Mouse (Mus musculus) heart, embryonic 16.5 days (tissue): ENCODE measurements around the gene Foxp1. TPM values are rescaled to one million over a fixed set of nuclear protein-coding genes. Genes with fewer than 3 reads are reported as not detected.

Experiments
- ATAC-seq: fragments of 200-750 bp; cut with Nextera tagmentation; replicated peaks from 2 replicates; pipeline ENCODE4 v1.8.0; 2017; ENCODE audit warnings: moderate number of reproducible peaks; ENCODE audit not compliant: insufficient read depth, low FRiP score; ENCODE audit errors: extremely low read depth
- H3K27ac ChIP-seq: fragments of 300-500 bp; sonication (generic); 2 replicates; pipeline ENCODE4 v1.5.1; 2014; ENCODE audit warnings: mild to moderate bottlenecking, low read length, control low read depth, moderate library complexity
- H3K27me3 ChIP-seq: fragments of 300-500 bp; sonication (generic); 2 replicates; pipeline ENCODE4 v1.6.1; 2014; ENCODE audit warnings: low read length, mixed read lengths; ENCODE audit not compliant: control insufficient read depth, insufficient read depth
- H3K36me3 ChIP-seq: fragments of 300-500 bp; sonication (generic); 2 replicates; pipeline ENCODE4 v1.6.1; 2014; ENCODE audit not compliant: control insufficient read depth, insufficient read depth
- H3K4me1 ChIP-seq: fragments of 300-500 bp; sonication (generic); 2 replicates; pipeline ENCODE4 v1.6.1; 2014; ENCODE audit warnings: low read length, mixed read lengths; ENCODE audit not compliant: control insufficient read depth, insufficient read depth
- H3K4me2 ChIP-seq: fragments of 300-500 bp; sonication (generic); 2 replicates; pipeline ENCODE4 v1.6.1; 2014; ENCODE audit warnings: low read depth, mild to moderate bottlenecking, control low read depth, low read length
- H3K4me3 ChIP-seq: fragments of 300-500 bp; sonication (generic); 2 replicates; pipeline ENCODE4 v1.5.1; 2014; ENCODE audit warnings: mild to moderate bottlenecking, control low read depth, low read length
- H3K9ac ChIP-seq: fragments of 300-500 bp; sonication (generic); 2 replicates; pipeline ENCODE4 v1.6.1; 2014; ENCODE audit warnings: low read length, control low read depth
- H3K9me3 ChIP-seq: fragments of 300-500 bp; sonication (generic); replicated peaks from 2 replicates; pipeline ENCODE4 v1.6.1; 2016; ENCODE audit warnings: low read length; ENCODE audit not compliant: control insufficient read depth
- WGBS: fragments of 180-500 bp; shearing (Covaris S2); extraction: QIAGEN DNeasy Blood & Tissue Kit; methylation state at CpG from one replicate; pipeline ENCODE4 v1.1.7; 2014; 5-methylcytosine and 5-hydroxymethylcytosine counted together
- polyA plus RNA-seq: library from polyadenylated mRNA; unstranded; fragments of >200 nt; fragmentation: Nextera tagmentation; extraction: Ambion mirVana; gene quantifications from 2 replicates; pipeline ENCODE4 v1.2.1, GENCODE M21; 2015

Gene Foxp1
- polyA plus RNA-seq, 1 experiment from 2014 or later: 59.0 TPM

GRCm38 (mm10) chr6:99079041-99079835, 443.3 kb downstream of the Foxp1 start:
- ATAC-seq: no peak
- no peak overlapping the region for H3K9ac ChIP-seq
- H3K27ac ChIP-seq: no peak overlapping the region
- peaks cover 16% of the 10 kb centered on the region for H3K4me1 ChIP-seq
- H3K27me3 ChIP-seq: no peaks in the 10 kb centered on the region
- H3K36me3 ChIP-seq: peaks cover 18% of the 10 kb centered on the region
- no peak overlapping the region for H3K4me2 ChIP-seq
- WGBS: 67% methylated on average over 10 of the region's 10 CpGs
- H3K4me3 ChIP-seq: no peak overlapping the region
- peaks cover 6% of the 10 kb centered on the region for H3K9me3 ChIP-seq

GRCm38 (mm10) chr6:99078089-99078488, 444.4 kb downstream of the Foxp1 start:
- H3K36me3 ChIP-seq: peaks cover 17% of the 10 kb centered on the region
- 82% methylated on average over 4 of the region's 4 CpGs for WGBS
- H3K4me1 ChIP-seq: peaks cover 14% of the 10 kb centered on the region
- H3K27ac ChIP-seq: no peak overlapping the region
- H3K9me3 ChIP-seq: peaks cover 6% of the 10 kb centered on the region
- no peak overlapping the region for H3K4me2 ChIP-seq
- no peaks in the 10 kb centered on the region for H3K27me3 ChIP-seq
- no peak overlapping the region for H3K4me3 ChIP-seq
- H3K9ac ChIP-seq: no peak overlapping the region
- no peak for ATAC-seq

- Histone ChIP-seq H3K9me3 (peaks cover 6% of the 10 kb centered on the region), H3K4me2 (no peak overlapping the region)
- ATAC-seq: no peak
These were observed 448.9 kb downstream of the Foxp1 start for GRCm38 (mm10) chr6:99073303-99074271.

DNA sequence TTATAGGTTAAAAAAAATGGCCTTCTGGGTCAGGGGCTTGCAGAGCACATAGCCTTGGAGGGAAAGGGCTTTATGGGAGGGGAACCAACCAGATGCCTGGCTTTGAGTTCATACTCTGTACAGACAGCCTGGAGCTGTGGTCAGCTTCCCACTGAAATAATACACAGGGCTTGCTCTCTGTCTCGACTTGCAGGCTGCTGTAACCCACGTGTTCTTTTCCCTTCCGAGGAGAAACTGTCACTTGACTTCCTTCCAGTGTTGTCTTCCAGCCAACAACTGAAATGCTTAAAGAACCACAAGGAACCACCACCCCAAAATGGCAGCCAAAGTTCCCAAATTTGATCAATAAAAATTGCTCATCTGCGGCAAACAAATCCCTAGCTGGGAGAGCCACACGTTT, 451.8 kb downstream of the Foxp1 start:
- no peak for ATAC-seq
- WGBS: 56% methylated on average over 5 of the region's 5 CpGs

More at GRCm38 (mm10) chr6:99073303-99074271, 448.9 kb downstream of the Foxp1 start:
- no peaks in the 10 kb centered on the region for H3K4me1 ChIP-seq
- H3K27me3 ChIP-seq: no peaks in the 10 kb centered on the region
- no peak overlapping the region for H3K27ac ChIP-seq
- H3K4me3 ChIP-seq: no peak overlapping the region
- H3K36me3 ChIP-seq: peaks cover 28% of the 10 kb centered on the region
- WGBS: 93% methylated on average over 9 of the region's 9 CpGs
- H3K9ac ChIP-seq: no peak overlapping the region

DNA sequence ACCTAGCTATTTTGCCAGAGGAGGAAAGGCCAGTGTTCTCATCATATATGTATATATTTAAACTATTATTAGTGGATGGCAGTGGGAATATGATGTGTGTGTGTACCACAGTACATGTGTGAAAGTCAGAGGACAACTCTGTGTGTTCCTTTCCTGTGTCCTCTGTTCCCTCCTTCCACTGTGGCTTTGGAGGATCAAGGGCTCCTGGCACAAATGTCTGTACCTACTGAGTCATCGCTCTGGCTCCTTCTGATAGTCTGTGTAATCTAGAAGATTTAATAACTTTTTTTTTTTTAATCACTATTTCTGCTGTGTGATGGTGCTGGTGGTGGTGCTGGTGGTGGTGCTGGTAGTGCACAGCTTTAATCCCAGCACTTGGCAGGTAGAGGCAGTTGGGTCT, 452.8 kb downstream of the Foxp1 start:
- no peak overlapping the region for H3K4me3 ChIP-seq
- no peaks in the 10 kb centered on the region for H3K27me3 ChIP-seq
- WGBS: 97% methylated on average over 1 of the region's 1 CpGs
- peaks cover 16% of the 10 kb centered on the region for H3K36me3 ChIP-seq
- H3K27ac ChIP-seq: no peak overlapping the region
- H3K9ac ChIP-seq: no peak overlapping the region
- no peak overlapping the region for H3K4me2 ChIP-seq
- peaks cover 16% of the 10 kb centered on the region for H3K4me1 ChIP-seq
- ATAC-seq: no peak
- H3K9me3 ChIP-seq: peaks cover under 1% of the 10 kb centered on the region; the same call in 1 of the 2 replicates

More for the DNA sequence above, 451.8 kb downstream of the Foxp1 start:
- no peaks in the 10 kb centered on the region for H3K27me3 ChIP-seq
- H3K4me1 ChIP-seq: peaks cover 9% of the 10 kb centered on the region
- no peak overlapping the region for H3K27ac ChIP-seq
- peaks cover 6% of the 10 kb centered on the region for H3K9me3 ChIP-seq
- no peak overlapping the region for H3K4me2 ChIP-seq
- no peak overlapping the region for H3K9ac ChIP-seq
- peaks cover 26% of the 10 kb centered on the region for H3K36me3 ChIP-seq
- no peak overlapping the region for H3K4me3 ChIP-seq

DNA sequence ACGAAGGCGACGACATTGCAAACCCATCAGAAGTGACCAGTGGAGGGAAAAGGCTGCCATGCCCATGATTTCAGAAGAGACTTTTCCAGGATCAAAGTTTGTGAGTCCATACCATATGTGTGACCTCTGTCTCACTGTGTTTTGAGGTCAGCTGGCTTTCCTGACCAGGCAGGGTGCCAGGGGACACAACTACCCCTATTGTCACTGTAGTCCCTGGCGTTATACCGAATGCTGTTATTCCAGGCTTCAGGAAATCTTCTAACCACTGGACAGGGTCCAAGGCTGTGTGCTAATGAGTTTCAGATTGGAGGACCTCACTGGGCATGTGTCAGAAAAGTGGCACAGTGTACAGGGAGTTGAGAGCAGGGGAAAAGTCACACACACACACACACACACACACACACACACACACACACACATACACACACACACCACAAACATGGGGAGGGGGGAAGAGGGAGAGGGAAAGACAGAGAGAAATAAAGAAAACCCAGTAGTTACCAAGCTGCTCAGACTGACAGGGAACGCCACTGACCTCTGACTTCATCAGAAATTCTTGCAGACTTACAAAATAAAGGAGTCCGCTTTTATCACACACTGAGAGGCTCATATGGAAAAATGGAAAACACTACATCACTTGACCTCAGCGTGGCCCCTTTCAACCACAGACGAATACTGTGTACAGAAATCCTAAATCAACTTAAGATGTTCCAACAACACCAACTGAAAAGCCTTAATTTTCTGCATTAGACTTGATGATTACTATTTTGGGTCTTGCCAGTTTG, 456.8 kb downstream of the Foxp1 start:
- Histone ChIP-seq H3K9me3 (no peaks in the 10 kb centered on the region), H3K27ac (peak overlapping the region; percentile 76), H3K4me3 (no peak overlapping the region), H3K9ac (0 out of 2 replicates have a peak overlapping the region, but pooled peaks have one; percentile 22), H3K4me2 (peak overlapping the region; percentile 10; the same call in 1 of the 2 replicates), H3K4me1 (peaks cover 23% of the 10 kb centered on the region), H3K36me3 (peaks cover 8% of the 10 kb centered on the region; the same call in 1 of the 2 replicates), H3K27me3 (no peaks in the 10 kb centered on the region)
- peak; percentile 86 for ATAC-seq
- WGBS: 38% methylated on average over 9 of the region's 9 CpGs

DNA sequence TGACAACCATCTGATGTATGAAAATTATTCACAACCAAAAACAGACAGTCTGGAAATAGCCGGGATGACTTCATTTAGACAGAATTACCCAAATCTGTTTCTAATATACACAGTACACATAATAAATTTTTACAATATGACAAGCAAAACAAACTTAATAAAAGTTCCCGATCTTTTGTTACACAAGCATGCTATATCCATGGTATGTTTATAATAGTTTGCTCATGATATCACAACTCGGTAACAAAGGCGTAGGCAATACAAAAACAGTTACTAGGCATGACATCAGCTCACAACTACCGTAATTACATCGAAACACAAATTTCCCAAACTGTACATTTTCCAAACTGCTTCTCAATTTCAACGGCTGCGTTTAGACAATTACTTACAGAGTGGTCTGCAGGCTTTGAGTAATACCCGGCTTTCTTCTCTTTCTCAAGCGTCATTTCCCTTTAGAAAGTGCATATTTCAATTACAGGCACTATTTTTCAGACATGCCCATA, 458.5 kb downstream of the Foxp1 start:
- H3K27ac ChIP-seq: no peak overlapping the region
- no peak for ATAC-seq
- WGBS: 76% methylated on average over 10 of the region's 10 CpGs

DNA sequence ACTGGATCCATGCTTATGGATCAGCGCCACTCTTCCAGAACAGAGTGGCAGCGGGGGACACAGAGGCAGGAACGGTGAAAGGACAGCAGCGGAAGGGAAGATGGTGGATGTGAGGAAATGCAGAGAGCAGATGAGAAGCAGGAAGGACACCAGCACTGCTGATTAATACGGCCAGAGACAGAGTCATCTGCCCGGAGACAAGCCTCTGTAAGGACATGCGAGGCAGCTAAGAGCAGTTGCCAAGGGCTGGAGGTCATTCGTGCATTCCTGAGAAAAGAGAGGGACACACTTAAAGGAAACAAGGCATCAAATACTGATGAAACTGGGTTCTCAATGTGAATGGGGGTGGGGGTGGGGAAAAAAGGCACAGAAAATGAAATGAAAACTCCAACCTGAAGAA, 459.6 kb downstream of the Foxp1 start:
- 66% methylated on average over 8 of the region's 8 CpGs for WGBS
- Histone ChIP-seq H3K4me1 (peaks cover 29% of the 10 kb centered on the region), H3K9ac (no peak overlapping the region), H3K36me3 (no peaks in the 10 kb centered on the region), H3K4me3 (no peak overlapping the region), H3K27ac (no peak overlapping the region), H3K4me2 (no peak overlapping the region), H3K27me3 (no peaks in the 10 kb centered on the region), H3K9me3 (no peaks in the 10 kb centered on the region)
- no peak for ATAC-seq

More for the DNA sequence above, 458.5 kb downstream of the Foxp1 start:
- H3K9ac ChIP-seq: no peak overlapping the region
- no peak overlapping the region for H3K4me3 ChIP-seq
- no peaks in the 10 kb centered on the region for H3K27me3 ChIP-seq
- no peak overlapping the region for H3K4me2 ChIP-seq
- 0 out of 2 replicates have a peak, but pooled peaks cover 2% of the 10 kb centered on the region for H3K36me3 ChIP-seq
- no peaks in the 10 kb centered on the region for H3K9me3 ChIP-seq
- peaks cover 23% of the 10 kb centered on the region for H3K4me1 ChIP-seq
